Mouse (Mus musculus) olfactory bulb, adult 2 months (tissue): ENCODE data around the gene Cluap1.

ENCODE experiments used
- CTCF ChIP-seq: fragments of 200-500 bp; IDR thresholded peaks from 2 replicates; pipeline ENCODE4 v1.5.1; 2012; ENCODE audit warnings: low read depth, mild to moderate bottlenecking, low read length, moderate library complexity; ENCODE audit not compliant: insufficient read depth
- POLR2A ChIP-seq: fragments of 200-500 bp; IDR thresholded peaks from 2 replicates; pipeline ENCODE4 v1.6.1; 2012; ENCODE audit warnings: mild to moderate bottlenecking, low read depth, low read length, moderate library complexity; ENCODE audit not compliant: insufficient read depth

DNA sequence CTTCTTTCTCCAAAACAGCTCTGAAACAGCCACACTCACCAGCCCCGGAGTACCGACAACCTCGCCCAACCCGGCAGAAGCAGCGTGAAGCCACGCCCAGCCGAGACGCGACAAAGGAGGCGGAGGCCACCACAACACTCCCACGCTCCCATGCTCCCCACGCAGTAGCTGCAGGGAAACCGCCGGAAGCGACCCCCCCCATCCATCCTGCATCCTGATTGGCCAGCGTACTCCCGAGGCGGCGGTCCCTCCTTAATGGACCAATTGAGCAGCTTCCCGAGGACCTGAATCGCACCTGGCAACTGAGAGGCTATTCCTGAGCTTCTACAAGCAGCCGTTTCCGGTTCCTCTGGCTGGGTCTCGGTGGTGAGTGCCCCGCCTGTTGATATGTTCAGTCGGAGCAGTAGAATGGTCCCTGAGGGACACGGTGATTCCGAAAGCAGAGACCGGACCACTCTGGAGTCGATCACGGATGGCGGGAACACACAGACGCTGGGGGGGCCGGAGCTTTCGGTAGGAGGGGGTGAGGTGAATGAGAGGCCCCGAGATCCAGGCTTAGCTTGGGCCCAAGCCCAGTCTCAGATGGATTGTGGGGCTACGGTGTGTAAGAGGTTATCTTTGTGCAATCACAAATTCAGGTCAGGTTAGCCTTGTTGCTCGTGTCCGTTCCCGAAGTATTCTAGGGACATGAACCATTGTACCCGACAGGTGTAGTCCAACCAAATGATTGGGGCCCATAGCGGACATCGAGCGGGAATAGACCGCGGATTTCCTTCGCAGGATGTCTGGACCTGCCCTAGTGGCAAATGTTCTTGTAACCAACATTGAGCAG is 36.2 kb upstream of the Cluap1 start, which contains the start of gene Naa60:
- no peak for TF ChIP-seq POLR2A
- no peak for TF ChIP-seq CTCF
